Mouse (Mus musculus): ENCODE measurements around the gene Rasa3.

DNA sequence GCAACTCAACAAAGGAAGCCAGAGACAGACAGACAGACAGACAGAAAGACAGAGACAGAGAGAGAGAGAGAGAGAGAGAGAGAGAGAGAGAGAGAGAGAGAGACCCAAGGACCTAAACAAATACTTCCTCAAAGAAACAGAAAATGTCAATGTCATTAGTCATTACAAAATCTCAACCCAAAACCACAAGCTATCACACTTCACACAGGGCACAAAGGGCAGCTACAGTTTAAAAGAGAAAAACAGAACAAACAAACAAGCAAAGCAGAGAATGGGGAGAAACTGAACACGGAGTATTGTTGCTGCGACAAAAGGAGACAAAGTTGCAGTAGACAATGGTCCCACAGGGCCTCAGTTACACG lies 28.3 kb downstream of the Rasa3 start:
- TF ChIP-seq CTCF (IDR thresholded peaks at IDR 0.05) = no peak
- no peak for TF ChIP-seq EP300 (IDR thresholded peaks at IDR 0.05)

Data from lung, postnatal 0 days (tissue).